Comparison of ENCODE assay signal across 8 mouse cellular contexts in the genomic region with DNA sequence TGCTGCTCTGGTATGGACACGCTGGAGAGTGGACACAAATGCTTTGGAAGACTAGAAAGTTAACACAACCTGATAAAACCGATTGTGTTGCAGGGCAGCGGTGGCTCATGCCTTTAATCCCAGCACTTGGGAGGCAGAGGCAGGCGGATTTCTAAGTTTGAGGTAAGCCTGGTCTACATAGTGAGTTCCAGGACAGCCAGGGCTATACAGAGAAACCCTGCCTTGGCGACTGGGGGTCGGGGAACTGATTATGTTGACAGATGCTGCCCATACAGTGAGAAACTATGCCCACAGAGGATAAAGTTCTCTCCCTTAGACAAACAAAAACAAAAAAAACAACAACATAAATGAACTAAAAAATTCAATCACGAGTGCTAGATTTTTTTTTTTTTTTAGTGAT. TPM values are rescaled to one million over a fixed set of nuclear protein-coding genes. Genes with fewer than 3 reads are reported as not detected.
DNase-seq lines count a peak whose midpoint lies in the region; ATAC-seq and TF ChIP-seq lines count a peak whose summit lies in the region.

No protein-coding gene starts in this region.

- DNase-seq in adrenal gland, postnatal 14 days = peak; percentile 6
- no peak for DNase-seq in adrenal gland, postnatal 36 days
- DNase-seq in lung, postnatal 0 days (ENCODE audit: low spot score) = no peak
- no peak for DNase-seq in lung, adult 18-20 months
- no peak for DNase-seq in limb, embryonic 14.5 days (ENCODE audit: low spot score)
- no peak for DNase-seq in adrenal gland, postnatal 4 days (ENCODE audit: low spot score in 2 of 2)
- DNase-seq in MN1 (ENCODE audit: low spot score) = no peak

- H3K36me3 ChIP-seq in lung, postnatal 0 days (ENCODE audit: insufficient read depth, low read length) = no peaks in the 10 kb centered on the region
- peaks cover 16% of the 10 kb centered on the region for H3K36me3 ChIP-seq in limb, embryonic 14.5 days (ENCODE audit: control insufficient read depth, insufficient read depth, low read length)
- peaks cover 5% of the 10 kb centered on the region; the same call in 1 of the 2 replicates for H3K36me3 ChIP-seq in stomach, embryonic 15.5 days

- no peak overlapping the region for H3K27ac ChIP-seq in lung, postnatal 0 days (ENCODE audit: low read length)
- H3K27ac ChIP-seq in limb, embryonic 14.5 days (replicated peaks; ENCODE audit: low read depth, low read length) = no peak overlapping the region
- no peak overlapping the region for H3K27ac ChIP-seq in stomach, embryonic 15.5 days

- no peaks in the 10 kb centered on the region for H3K9me3 ChIP-seq in lung, postnatal 0 days (ENCODE audit: low read length)
- no peaks in the 10 kb centered on the region for H3K9me3 ChIP-seq in limb, embryonic 14.5 days (ENCODE audit: control insufficient read depth, low read length)
- H3K9me3 ChIP-seq in stomach, embryonic 15.5 days = no peaks in the 10 kb centered on the region

- no peak for ATAC-seq in lung, postnatal 0 days
- ATAC-seq in limb, embryonic 14.5 days (ENCODE audit: low FRiP score, low read depth) = no peak
- no peak for ATAC-seq in stomach, embryonic 15.5 days (ENCODE audit: insufficient read depth, low FRiP score, low read depth)

- peak overlapping the region; percentile 82 for H3K4me3 ChIP-seq in lung, postnatal 0 days (ENCODE audit: low read depth, low read length)
- H3K4me3 ChIP-seq in limb, embryonic 14.5 days (replicated peaks; ENCODE audit: low read length) = peak overlapping the region; percentile 81
- peak overlapping the region; percentile 65 for H3K4me3 ChIP-seq in stomach, embryonic 15.5 days (replicated peaks)

- WGBS in lung, postnatal 0 days = 41% methylated on average over 7 of the region's 7 CpGs
- 40% methylated on average over 7 of the region's 7 CpGs for WGBS in limb, embryonic 14.5 days
- WGBS in stomach, embryonic 15.5 days = 37% methylated on average over 7 of the region's 7 CpGs

- peaks cover 4% of the 10 kb centered on the region; the same call in 1 of the 2 replicates for H3K4me1 ChIP-seq in lung, postnatal 0 days (ENCODE audit: insufficient read depth, low read depth, low read length)
- peaks cover 20% of the 10 kb centered on the region for H3K4me1 ChIP-seq in limb, embryonic 14.5 days (ENCODE audit: control insufficient read depth, insufficient read depth, low read length)
- peaks cover 12% of the 10 kb centered on the region for H3K4me1 ChIP-seq in stomach, embryonic 15.5 days

- H3K4me2 ChIP-seq in lung, postnatal 0 days (replicated peaks; ENCODE audit: low read depth, low read length) = peak overlapping the region; percentile 75
- peak overlapping the region; percentile 82 for H3K4me2 ChIP-seq in limb, embryonic 14.5 days (replicated peaks; ENCODE audit: low read depth, low read length, severe bottlenecking)
- H3K4me2 ChIP-seq in stomach, embryonic 15.5 days = peak overlapping the region; percentile 73

- H3K9ac ChIP-seq in lung, postnatal 0 days (replicated peaks; ENCODE audit: low read depth) = no peak overlapping the region
- H3K9ac ChIP-seq in limb, embryonic 14.5 days (ENCODE audit: low read depth, low read length, severe bottlenecking) = peak overlapping the region; percentile 88
- no peak overlapping the region for H3K9ac ChIP-seq in stomach, embryonic 15.5 days

- no peak for TF ChIP-seq EP300 in lung, postnatal 0 days (IDR thresholded peaks at IDR 0.05)

- TF ChIP-seq CTCF in lung, postnatal 0 days (IDR thresholded peaks at IDR 0.05) = no peak

- TF ChIP-seq POLR2A in limb, embryonic 14.5 days (IDR thresholded peaks at IDR 0.05; ENCODE audit: borderline replicate concordance, extremely low read depth, insufficient read depth, insufficient read length) = no peak

- H3K27me3 ChIP-seq in lung, postnatal 0 days (replicated peaks; ENCODE audit: insufficient read depth, low read length) = no peaks in the 10 kb centered on the region
- H3K27me3 ChIP-seq in limb, embryonic 14.5 days (ENCODE audit: control insufficient read depth, insufficient read depth, low read length) = no peaks in the 10 kb centered on the region
- no peaks in the 10 kb centered on the region for H3K27me3 ChIP-seq in stomach, embryonic 15.5 days (replicated peaks)

RNA-seq across cellular contexts. Expression of gene Ccdc34, which starts 0.5 kb away (rescaled TPM):
- 14.7 and 15.9 TPM in 2 replicates for total RNA-seq in adrenal gland, postnatal 14 days (2021)
- total RNA-seq in adrenal gland, postnatal 36 days (2021) = 1 to 10 TPM; 8.7 to 9.5 TPM
- polyA plus RNA-seq in lung, postnatal 0 days (2015; fragmentation: Nextera tagmentation; extraction: Ambion mirVana) = 10.4 and 11.0 TPM in 2 replicates
- 33.7 and 37.3 TPM in 2 replicates for polyA plus RNA-seq in limb, embryonic 14.5 days (2012; rRNA removed)
- polyA plus RNA-seq in limb, embryonic 14.5 days (2014; fragmentation: Nextera tagmentation; extraction: Ambion mirVana) = 36.1 and 42.2 TPM in 2 replicates
- polyA plus RNA-seq in stomach, embryonic 15.5 days (2015; fragmentation: Nextera tagmentation; extraction: Ambion mirVana) = 47.4 and 47.6 TPM in 2 replicates
- 10 to 100 TPM; 25.0 to 31.0 TPM for total RNA-seq in adrenal gland, postnatal 4 days (2021)
